In genomic region chr1:125974649-125975048, GRCm38 (mm10) we compare ENCODE assay signal across 18 mouse cellular contexts.
"Had no signal": no experiment of that assay in that cellular context is flagged by ENCODE, and none has a peak within 500 bp of the region (broad histone marks: within the 10 kb centered on the region; RNA-seq: fewer than 3 reads in every experiment).

No protein-coding gene starts in this region.

- H3K27me3 ChIP-seq: liver, embryonic 13.5 days; liver, embryonic 15.5 days; lung, embryonic 15.5 days; megakaryocyte, embryonic 14.5 days; midbrain, embryonic 12.5 days; midbrain, embryonic 15.5 days; neural tube, embryonic 12.5 days; stomach, embryonic 15.5 days had no signal

- H3K9me3 ChIP-seq: liver, embryonic 13.5 days; liver, embryonic 15.5 days; lung, embryonic 15.5 days; midbrain, embryonic 12.5 days; midbrain, embryonic 15.5 days; neural tube, embryonic 12.5 days; stomach, embryonic 15.5 days had no signal

- H3K4me3 ChIP-seq: liver, embryonic 13.5 days; liver, embryonic 15.5 days; lung, embryonic 15.5 days; megakaryocyte, embryonic 14.5 days; midbrain, embryonic 12.5 days; midbrain, embryonic 15.5 days; neural tube, embryonic 12.5 days; stomach, embryonic 15.5 days had no signal

- H3K36me3 ChIP-seq: liver, embryonic 13.5 days; liver, embryonic 15.5 days; midbrain, embryonic 12.5 days; midbrain, embryonic 15.5 days; neural tube, embryonic 12.5 days; stomach, embryonic 15.5 days had no signal

- H3K4me1 ChIP-seq: liver, embryonic 13.5 days; liver, embryonic 15.5 days; lung, embryonic 15.5 days; megakaryocyte, embryonic 14.5 days; neural tube, embryonic 12.5 days; stomach, embryonic 15.5 days had no signal

- H3K9ac ChIP-seq: liver, embryonic 13.5 days; liver, embryonic 15.5 days; liver, postnatal 0 days; lung, embryonic 15.5 days; midbrain, embryonic 12.5 days; midbrain, embryonic 15.5 days; neural tube, embryonic 12.5 days; stomach, embryonic 15.5 days had no signal

- H3K4me2 ChIP-seq: liver, embryonic 13.5 days; liver, embryonic 15.5 days; lung, embryonic 15.5 days; midbrain, embryonic 12.5 days; midbrain, embryonic 15.5 days; neural tube, embryonic 12.5 days; stomach, embryonic 15.5 days had no signal

- H3K27ac ChIP-seq: liver, embryonic 13.5 days; liver, embryonic 15.5 days; lung, embryonic 15.5 days; macrophage; midbrain, embryonic 12.5 days; midbrain, embryonic 15.5 days; neural tube, embryonic 12.5 days; stomach, embryonic 15.5 days; stomach, postnatal 0 days had no signal

- ATAC-seq: liver, postnatal 0 days; lung, postnatal 0 days; midbrain, embryonic 15.5 days had no signal

- DNase-seq: liver, embryonic 13.5 days; liver, postnatal 0 days; lung, adult 2 months; lung, postnatal 14 days; lung, postnatal 36 days; thymus, adult 18-20 months; thymus, postnatal 14 days; thymus, postnatal 36 days had no signal
